Mouse (Mus musculus) intestine, postnatal 0 days (tissue): ENCODE results near the gene Tex35. TPM values are rescaled to one million over a fixed set of nuclear protein-coding genes. Genes with fewer than 3 reads are reported as not detected.
A peak's percentile ranks its signal among the peaks of the same experiment; 100 is the strongest.

Experiments
- ATAC-seq: fragments of 200-750 bp; cut with Nextera tagmentation; 2 replicates; pipeline ENCODE4 v1.8.0; 2017; ENCODE audit warnings: mild to moderate bottlenecking, moderate TSS enrichment, moderate library complexity
- H3K27ac ChIP-seq: fragments of 300-500 bp; sonication (generic); 2 replicates; pipeline ENCODE4 v1.5.1; 2014; ENCODE audit warnings: mild to moderate bottlenecking, low read depth, low read length, moderate library complexity
- H3K27me3 ChIP-seq: fragments of 300-500 bp; sonication (generic); replicated peaks from 2 replicates; pipeline ENCODE4 v1.6.1; 2014; ENCODE audit warnings: low read length, mixed read lengths; ENCODE audit not compliant: control insufficient read depth, insufficient read depth
- H3K36me3 ChIP-seq: fragments of 300-500 bp; sonication (generic); 2 replicates; pipeline ENCODE4 v1.6.1; 2014; ENCODE audit warnings: mild to moderate bottlenecking, moderate library complexity; ENCODE audit not compliant: control insufficient read depth, insufficient read depth
- H3K4me1 ChIP-seq: fragments of 300-500 bp; sonication (generic); replicated peaks from 2 replicates; pipeline ENCODE4 v1.6.1; 2014; ENCODE audit warnings: antibody characterized with exemption, low read length, mixed read lengths; ENCODE audit not compliant: control insufficient read depth, insufficient read depth
- H3K4me2 ChIP-seq: fragments of 300-500 bp; sonication (generic); replicated peaks from 2 replicates; pipeline ENCODE4 v1.6.1; 2014; ENCODE audit warnings: low read depth, mild to moderate bottlenecking, moderate library complexity
- H3K4me3 ChIP-seq: fragments of 300-500 bp; sonication (generic); 2 replicates; pipeline ENCODE4 v1.5.1; 2014; ENCODE audit warnings: low read depth, low read length
- H3K9ac ChIP-seq: fragments of 300-500 bp; sonication (generic); 2 replicates; pipeline ENCODE4 v1.6.1; 2014; ENCODE audit warnings: mild to moderate bottlenecking, low read depth, low read length
- H3K9me3 ChIP-seq: fragments of 300-500 bp; sonication (generic); 2 replicates; pipeline ENCODE4 v1.6.1; 2016; ENCODE audit warnings: mixed run types; ENCODE audit not compliant: control insufficient read depth
- CTCF ChIP-seq: sonication (generic); IDR thresholded peaks from 2 replicates; pipeline ENCODE4 v1.5.1; 2016; ENCODE audit warnings: low read depth, mild to moderate bottlenecking, control low read depth, antibody characterized with exemption, moderate library complexity
- WGBS: fragments of 180-500 bp; shearing (Covaris S2); extraction: QIAGEN DNeasy Blood & Tissue Kit; methylation state at CpG from one replicate; pipeline ENCODE4 v1.1.7; 2014; 5-methylcytosine and 5-hydroxymethylcytosine counted together
- polyA plus RNA-seq: library from polyadenylated mRNA; unstranded; fragments of >200 nt; fragmentation: Nextera tagmentation; extraction: Ambion mirVana; gene quantifications from 2 replicates; pipeline ENCODE4 v1.2.1, GENCODE M21; 2015

Tex35 gene
- polyA plus RNA-seq, 1 experiment from 2014 or later = not detected

- ATAC-seq = peak; percentile 62
- peak; percentile 99 for TF ChIP-seq CTCF
- H3K36me3 ChIP-seq = no peaks in the 10 kb centered on the region
- H3K27ac ChIP-seq = no peak overlapping the region
- no peaks in the 10 kb centered on the region for H3K4me1 ChIP-seq
- H3K27me3 ChIP-seq = no peaks in the 10 kb centered on the region
- H3K4me3 ChIP-seq = no peak overlapping the region
- no peak overlapping the region for H3K9ac ChIP-seq
- H3K9me3 ChIP-seq = no peaks in the 10 kb centered on the region
- peak overlapping the region; percentile 52 for H3K4me2 ChIP-seq
- 53% methylated on average over 43 of the region's 43 CpGs for WGBS
Measured at GRCm38 (mm10) chr1:157076781-157077705, 31.4 kb downstream of the Tex35 start.

- Histone ChIP-seq H3K27me3 (no peaks in the 10 kb centered on the region), H3K9me3 (no peaks in the 10 kb centered on the region), H3K36me3 (no peaks in the 10 kb centered on the region), H3K4me2 (0 out of 2 replicates have a peak overlapping the region, but pooled peaks have one; percentile 52), H3K4me1 (no peaks in the 10 kb centered on the region), H3K4me3 (no peak overlapping the region), H3K9ac (no peak overlapping the region), H3K27ac (no peak overlapping the region)
- WGBS = 7% methylated on average over 14 of the region's 15 CpGs
- peak; percentile 63 for ATAC-seq
- TF ChIP-seq CTCF = peak; percentile 94
Measured at GRCm38 (mm10) chr1:157076257-157076656, 32.2 kb downstream of the Tex35 start.

GRCm38 (mm10) chr1:157074937-157075336, 33.5 kb downstream of the Tex35 start:
- no peak overlapping the region for H3K9ac ChIP-seq
- no peak for ATAC-seq
- no peaks in the 10 kb centered on the region for H3K4me1 ChIP-seq
- WGBS = 71% methylated on average over 7 of the region's 7 CpGs
- H3K36me3 ChIP-seq = no peaks in the 10 kb centered on the region
- no peaks in the 10 kb centered on the region for H3K9me3 ChIP-seq
- H3K4me3 ChIP-seq = no peak overlapping the region
- no peak overlapping the region for H3K27ac ChIP-seq
- H3K27me3 ChIP-seq = no peaks in the 10 kb centered on the region
- no peak for TF ChIP-seq CTCF
- H3K4me2 ChIP-seq = no peak overlapping the region

GRCm38 (mm10) chr1:157074371-157074770, 34.1 kb downstream of the Tex35 start:
- TF ChIP-seq CTCF = no peak
- no peak overlapping the region for H3K4me3 ChIP-seq
- H3K36me3 ChIP-seq = no peaks in the 10 kb centered on the region
- no peak overlapping the region for H3K4me2 ChIP-seq
- no peaks in the 10 kb centered on the region for H3K27me3 ChIP-seq
- H3K9ac ChIP-seq = no peak overlapping the region
- no peak for ATAC-seq
- 89% methylated on average over 6 of the region's 6 CpGs for WGBS
- no peaks in the 10 kb centered on the region for H3K9me3 ChIP-seq
- no peak overlapping the region for H3K27ac ChIP-seq
- no peaks in the 10 kb centered on the region for H3K4me1 ChIP-seq

- no peak overlapping the region for H3K27ac ChIP-seq
- no peak overlapping the region for H3K4me2 ChIP-seq
- no peak for ATAC-seq
- TF ChIP-seq CTCF = no peak
- 12% methylated on average over 4 of the region's 4 CpGs for WGBS
- H3K36me3 ChIP-seq = no peaks in the 10 kb centered on the region
- no peak overlapping the region for H3K4me3 ChIP-seq
- H3K9me3 ChIP-seq = no peaks in the 10 kb centered on the region
- H3K27me3 ChIP-seq = no peaks in the 10 kb centered on the region
- no peak overlapping the region for H3K9ac ChIP-seq
- no peaks in the 10 kb centered on the region for H3K4me1 ChIP-seq
Measured at GRCm38 (mm10) chr1:157073592-157073991, 34.9 kb downstream of the Tex35 start.

- no peak overlapping the region for H3K4me3 ChIP-seq
- 88% methylated on average over 15 of the region's 15 CpGs for WGBS
- no peaks in the 10 kb centered on the region for H3K9me3 ChIP-seq
- no peak for TF ChIP-seq CTCF
- H3K4me2 ChIP-seq = no peak overlapping the region
- no peak overlapping the region for H3K27ac ChIP-seq
- ATAC-seq = no peak
- no peaks in the 10 kb centered on the region for H3K36me3 ChIP-seq
- no peaks in the 10 kb centered on the region for H3K27me3 ChIP-seq
- no peak overlapping the region for H3K9ac ChIP-seq
- no peaks in the 10 kb centered on the region for H3K4me1 ChIP-seq
Measured at GRCm38 (mm10) chr1:157069181-157069828, 39.2 kb downstream of the Tex35 start.
